Mouse (Mus musculus): ENCODE measurements around the gene Kl. TPM values are rescaled to one million over a fixed set of nuclear protein-coding genes. Genes with fewer than 3 reads are reported as not detected.

Gene Kl
- polyA plus RNA-seq (2012), result not detected in 2 replicates

DNA sequence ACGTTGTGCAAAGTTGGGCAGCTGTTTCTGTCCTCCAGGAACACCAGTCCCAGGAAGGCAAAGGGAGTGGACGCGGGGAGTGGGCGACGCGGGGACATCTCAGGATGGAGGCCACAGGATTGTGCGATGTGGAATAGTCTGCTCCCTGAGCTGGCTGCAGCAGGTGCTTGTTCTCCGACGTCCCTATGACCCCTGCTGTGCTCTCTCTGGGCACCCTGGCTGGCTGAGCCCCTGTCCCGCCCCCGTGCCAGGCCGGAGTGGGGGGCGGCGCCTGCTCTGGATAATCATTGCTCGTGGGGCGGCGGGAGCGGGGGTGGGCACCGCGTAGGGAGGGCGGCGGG, at the start of gene Kl:
Gene Kl (plus strand): TSS at position 280 of the 341 bp plus-strand sequence.
- TF ChIP-seq GATA1 (IDR thresholded peaks at IDR 0.05; ENCODE audit: low read length), result no peak

- no peak for TF ChIP-seq GATA1 (IDR thresholded peaks at IDR 0.05; ENCODE audit: low read length)
These were observed 46.1 kb upstream of the Kl start for GRCm38 (mm10) chr5:150906053-150907040.

GRCm38 (mm10) chr5:150912156-150912555, 40.3 kb upstream of the Kl start:
- no peak for TF ChIP-seq GATA1 (IDR thresholded peaks at IDR 0.05; ENCODE audit: low read length)

DNA sequence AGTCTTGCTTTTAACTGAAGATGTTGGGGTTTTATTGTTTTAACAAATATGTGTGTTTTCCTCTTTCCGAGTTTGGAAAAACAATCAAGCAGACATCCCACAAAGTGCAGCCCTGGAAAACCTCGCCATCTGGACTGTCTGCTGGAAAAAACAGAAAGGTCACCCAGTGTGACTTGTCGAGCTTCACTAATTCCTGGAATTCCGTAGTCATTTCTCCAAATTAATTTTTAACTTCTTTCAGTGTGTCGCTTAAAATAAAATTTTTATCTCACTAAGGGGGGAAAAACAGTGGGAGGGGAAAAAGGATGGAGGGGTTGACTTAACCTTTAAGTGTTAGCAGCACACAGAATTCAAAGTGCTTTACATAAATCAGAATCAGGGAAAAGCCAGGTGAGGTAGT, 39.8 kb upstream of the Kl start:
- no peak for TF ChIP-seq GATA1 (IDR thresholded peaks at IDR 0.05; ENCODE audit: low read length)

GRCm38 (mm10) chr5:150915080-150916055, 37.0 kb upstream of the Kl start:
- TF ChIP-seq GATA1 (IDR thresholded peaks at IDR 0.05; ENCODE audit: low read length), result no peak

GRCm38 (mm10) chr5:150917131-150917858, 35.1 kb upstream of the Kl start:
- TF ChIP-seq GATA1 (IDR thresholded peaks at IDR 0.05; ENCODE audit: low read length), result no peak

- TF ChIP-seq GATA1 (IDR thresholded peaks at IDR 0.05; ENCODE audit: low read length), result no peak
These were observed 33.8 kb upstream of the Kl start for GRCm38 (mm10) chr5:150918599-150918998.

DNA sequence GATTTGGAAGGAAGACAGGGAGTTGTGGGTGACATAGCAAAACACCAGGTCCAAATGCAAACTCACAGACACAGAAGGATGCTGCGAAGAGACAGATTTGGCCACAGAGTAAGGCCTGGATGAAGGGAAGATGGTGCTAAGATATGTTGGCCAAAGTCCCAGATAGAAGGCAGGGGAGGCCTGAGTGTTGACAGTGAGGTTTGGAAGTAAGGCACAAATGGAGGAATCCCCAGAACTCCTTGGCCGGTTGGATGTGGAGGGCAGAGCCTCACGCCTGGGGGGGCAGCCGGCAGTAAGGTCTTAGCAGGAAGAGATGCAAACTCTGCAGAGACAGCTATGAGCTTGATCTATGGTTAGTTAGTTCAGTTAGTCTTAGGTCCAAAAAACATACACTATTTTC, 33.1 kb upstream of the Kl start:
- no peak for TF ChIP-seq GATA1 (IDR thresholded peaks at IDR 0.05; ENCODE audit: low read length)

- no peak for TF ChIP-seq GATA1 (IDR thresholded peaks at IDR 0.05; ENCODE audit: low read length)
These were observed 32.4 kb upstream of the Kl start for GRCm38 (mm10) chr5:150919961-150920360.

GRCm38 (mm10) chr5:150929406-150929805, 23.0 kb upstream of the Kl start:
- no peak for TF ChIP-seq GATA1 (IDR thresholded peaks at IDR 0.05; ENCODE audit: low read length)

- no peak for TF ChIP-seq GATA1 (IDR thresholded peaks at IDR 0.05; ENCODE audit: low read length)
These were observed 19.8 kb upstream of the Kl start for GRCm38 (mm10) chr5:150932596-150932995.

- TF ChIP-seq GATA1 (IDR thresholded peaks at IDR 0.05; ENCODE audit: low read length), result no peak
These were observed 16.2 kb upstream of the Kl start for GRCm38 (mm10) chr5:150936213-150936612.

- no peak for TF ChIP-seq GATA1 (IDR thresholded peaks at IDR 0.05; ENCODE audit: low read length)
These were observed 15.6 kb upstream of the Kl start for GRCm38 (mm10) chr5:150936807-150937206.

GRCm38 (mm10) chr5:150937501-150937900, 14.9 kb upstream of the Kl start:
- no peak for TF ChIP-seq GATA1 (IDR thresholded peaks at IDR 0.05; ENCODE audit: low read length)

GRCm38 (mm10) chr5:150945576-150945975, 6.8 kb upstream of the Kl start:
- TF ChIP-seq GATA1 (IDR thresholded peaks at IDR 0.05; ENCODE audit: low read length), result no peak

All from G1E-ER4 (cell line).